Mouse (Mus musculus): Measurements from ENCODE around the gene Cfap44. TPM values are rescaled to one million over a fixed set of nuclear protein-coding genes. Genes with fewer than 3 reads are reported as not detected.

Cfap44 gene
- polyA plus RNA-seq, 1 experiment from 2014 or later, result 6.7 TPM

GRCm38 (mm10) chr16:44507027-44507929 lies 112.7 kb downstream of the Cfap44 start:
- Histone ChIP-seq H3K4me2 (replicated peaks; ENCODE audit: low read depth, low read length) (no peak overlapping the region), H3K4me3 (ENCODE audit: low read depth, low read length) (no peak overlapping the region), H3K9ac (ENCODE audit: low read depth, low read length) (no peak overlapping the region), H3K27me3 (ENCODE audit: control insufficient read depth, insufficient read depth, low read length) (no peaks in the 10 kb centered on the region), H3K4me1 (replicated peaks; ENCODE audit: control insufficient read depth, insufficient read depth, low read length) (no peaks in the 10 kb centered on the region), H3K36me3 (ENCODE audit: control insufficient read depth, insufficient read depth, low read length) (peaks cover 11% of the 10 kb centered on the region), H3K27ac (ENCODE audit: low read depth, low read length) (no peak overlapping the region; the same call in 1 of the 2 replicates), H3K9me3 (ENCODE audit: control insufficient read depth, low read length) (no peaks in the 10 kb centered on the region)
- 73% methylated on average over 10 of the region's 10 CpGs for WGBS
- DNase-seq (ENCODE audit: low spot score) (no peak), ATAC-seq (ENCODE audit: low FRiP score) (0 out of 2 replicates have a peak, but pooled peaks have one; percentile 23)

GRCm38 (mm10) chr16:44508025-44508424 lies 113.4 kb downstream of the Cfap44 start:
- Histone ChIP-seq H3K27ac (ENCODE audit: low read depth, low read length) (no peak overlapping the region), H3K27me3 (ENCODE audit: control insufficient read depth, insufficient read depth, low read length) (no peaks in the 10 kb centered on the region), H3K4me1 (replicated peaks; ENCODE audit: control insufficient read depth, insufficient read depth, low read length) (no peaks in the 10 kb centered on the region), H3K9ac (ENCODE audit: low read depth, low read length) (no peak overlapping the region), H3K4me2 (replicated peaks; ENCODE audit: low read depth, low read length) (no peak overlapping the region), H3K9me3 (ENCODE audit: control insufficient read depth, low read length) (no peaks in the 10 kb centered on the region), H3K4me3 (ENCODE audit: low read depth, low read length) (no peak overlapping the region), H3K36me3 (ENCODE audit: control insufficient read depth, insufficient read depth, low read length) (peaks cover 9% of the 10 kb centered on the region)
- no peak for DNase-seq (ENCODE audit: low spot score)
- 84% methylated on average over 5 of the region's 5 CpGs for WGBS
- no peak for ATAC-seq (ENCODE audit: low FRiP score)

GRCm38 (mm10) chr16:44508772-44509171 lies 114.2 kb downstream of the Cfap44 start:
- no peak overlapping the region for H3K9ac ChIP-seq (ENCODE audit: low read depth, low read length)
- H3K27ac ChIP-seq (ENCODE audit: low read depth, low read length), result no peak overlapping the region
- H3K4me2 ChIP-seq (replicated peaks; ENCODE audit: low read depth, low read length), result no peak overlapping the region
- no peak overlapping the region for H3K4me3 ChIP-seq (ENCODE audit: low read depth, low read length)
- no peaks in the 10 kb centered on the region for H3K27me3 ChIP-seq (ENCODE audit: control insufficient read depth, insufficient read depth, low read length)
- no peaks in the 10 kb centered on the region for H3K9me3 ChIP-seq (ENCODE audit: control insufficient read depth, low read length)
- ATAC-seq (ENCODE audit: low FRiP score), result no peak
- no peaks in the 10 kb centered on the region for H3K4me1 ChIP-seq (replicated peaks; ENCODE audit: control insufficient read depth, insufficient read depth, low read length)
- 89% methylated on average over 13 of the region's 13 CpGs for WGBS
- no peak for DNase-seq (ENCODE audit: low spot score)
- H3K36me3 ChIP-seq (ENCODE audit: control insufficient read depth, insufficient read depth, low read length), result 0 out of 2 replicates have a peak, but pooled peaks cover 4% of the 10 kb centered on the region

- Histone ChIP-seq H3K36me3 (ENCODE audit: control insufficient read depth, insufficient read depth, low read length) (0 out of 2 replicates have a peak, but pooled peaks cover 4% of the 10 kb centered on the region), H3K27ac (ENCODE audit: low read depth, low read length) (no peak overlapping the region), H3K4me1 (replicated peaks; ENCODE audit: control insufficient read depth, insufficient read depth, low read length) (no peaks in the 10 kb centered on the region), H3K9ac (ENCODE audit: low read depth, low read length) (no peak overlapping the region), H3K27me3 (ENCODE audit: control insufficient read depth, insufficient read depth, low read length) (no peaks in the 10 kb centered on the region), H3K9me3 (ENCODE audit: control insufficient read depth, low read length) (no peaks in the 10 kb centered on the region), H3K4me2 (replicated peaks; ENCODE audit: low read depth, low read length) (no peak overlapping the region), H3K4me3 (ENCODE audit: low read depth, low read length) (no peak overlapping the region)
- WGBS, result 82% methylated on average over 7 of the region's 7 CpGs
- no peak for DNase-seq (ENCODE audit: low spot score)
- no peak for ATAC-seq (ENCODE audit: low FRiP score)
Observed at GRCm38 (mm10) chr16:44509458-44510344, 115.1 kb downstream of the Cfap44 start.

GRCm38 (mm10) chr16:44510521-44511213 lies 116.1 kb downstream of the Cfap44 start:
- no peaks in the 10 kb centered on the region for H3K27me3 ChIP-seq (ENCODE audit: control insufficient read depth, insufficient read depth, low read length)
- no peaks in the 10 kb centered on the region for H3K9me3 ChIP-seq (ENCODE audit: control insufficient read depth, low read length)
- ATAC-seq (ENCODE audit: low FRiP score) (no peak), DNase-seq (ENCODE audit: low spot score) (no peak)
- H3K9ac ChIP-seq (ENCODE audit: low read depth, low read length), result no peak overlapping the region
- no peak overlapping the region for H3K4me2 ChIP-seq (replicated peaks; ENCODE audit: low read depth, low read length)
- 0 out of 2 replicates have a peak, but pooled peaks cover 4% of the 10 kb centered on the region for H3K36me3 ChIP-seq (ENCODE audit: control insufficient read depth, insufficient read depth, low read length)
- 76% methylated on average over 13 of the region's 13 CpGs for WGBS
- H3K27ac ChIP-seq (ENCODE audit: low read depth, low read length), result no peak overlapping the region
- no peaks in the 10 kb centered on the region for H3K4me1 ChIP-seq (replicated peaks; ENCODE audit: control insufficient read depth, insufficient read depth, low read length)
- H3K4me3 ChIP-seq (ENCODE audit: low read depth, low read length), result no peak overlapping the region

- H3K4me2 ChIP-seq (replicated peaks; ENCODE audit: low read depth, low read length), result no peak overlapping the region
- H3K27me3 ChIP-seq (ENCODE audit: control insufficient read depth, insufficient read depth, low read length), result no peaks in the 10 kb centered on the region
- H3K9ac ChIP-seq (ENCODE audit: low read depth, low read length), result no peak overlapping the region
- H3K4me1 ChIP-seq (replicated peaks; ENCODE audit: control insufficient read depth, insufficient read depth, low read length), result no peaks in the 10 kb centered on the region
- peaks cover 15% of the 10 kb centered on the region for H3K36me3 ChIP-seq (ENCODE audit: control insufficient read depth, insufficient read depth, low read length)
- no peak overlapping the region for H3K4me3 ChIP-seq (ENCODE audit: low read depth, low read length)
- H3K27ac ChIP-seq (ENCODE audit: low read depth, low read length), result no peak overlapping the region
- no peaks in the 10 kb centered on the region for H3K9me3 ChIP-seq (ENCODE audit: control insufficient read depth, low read length)
- WGBS, result 86% methylated on average over 6 of the region's 6 CpGs
- ATAC-seq (ENCODE audit: low FRiP score) (no peak), DNase-seq (ENCODE audit: low spot score) (no peak)
Observed at GRCm38 (mm10) chr16:44516498-44516897, 121.9 kb downstream of the Cfap44 start.

- DNase-seq (ENCODE audit: low spot score) (no peak), ATAC-seq (ENCODE audit: low FRiP score) (no peak)
- Histone ChIP-seq H3K4me3 (ENCODE audit: low read depth, low read length) (no peak overlapping the region), H3K27ac (ENCODE audit: low read depth, low read length) (no peak overlapping the region), H3K27me3 (ENCODE audit: control insufficient read depth, insufficient read depth, low read length) (no peaks in the 10 kb centered on the region), H3K36me3 (ENCODE audit: control insufficient read depth, insufficient read depth, low read length) (peaks cover 11% of the 10 kb centered on the region), H3K4me2 (replicated peaks; ENCODE audit: low read depth, low read length) (no peak overlapping the region), H3K9me3 (ENCODE audit: control insufficient read depth, low read length) (no peaks in the 10 kb centered on the region), H3K4me1 (replicated peaks; ENCODE audit: control insufficient read depth, insufficient read depth, low read length) (peaks cover 4% of the 10 kb centered on the region), H3K9ac (ENCODE audit: low read depth, low read length) (no peak overlapping the region)
- WGBS, result 83% methylated on average over 7 of the region's 7 CpGs
Observed at GRCm38 (mm10) chr16:44523595-44523994, 129.0 kb downstream of the Cfap44 start.

GRCm38 (mm10) chr16:44526044-44526443 lies 131.4 kb downstream of the Cfap44 start:
- ATAC-seq (ENCODE audit: low FRiP score), result no peak
- H3K9me3 ChIP-seq (ENCODE audit: control insufficient read depth, low read length), result no peaks in the 10 kb centered on the region
- H3K4me3 ChIP-seq (ENCODE audit: low read depth, low read length), result no peak overlapping the region
- peaks cover 6% of the 10 kb centered on the region for H3K4me1 ChIP-seq (replicated peaks; ENCODE audit: control insufficient read depth, insufficient read depth, low read length)
- H3K9ac ChIP-seq (ENCODE audit: low read depth, low read length), result no peak overlapping the region
- WGBS, result 100% methylated on average over 1 of the region's 1 CpGs
- no peak overlapping the region for H3K27ac ChIP-seq (ENCODE audit: low read depth, low read length)
- H3K36me3 ChIP-seq (ENCODE audit: control insufficient read depth, insufficient read depth, low read length), result peaks cover under 1% of the 10 kb centered on the region; the same call in 1 of the 2 replicates
- no peak overlapping the region for H3K4me2 ChIP-seq (replicated peaks; ENCODE audit: low read depth, low read length)
- DNase-seq (ENCODE audit: low spot score), result no peak
- no peaks in the 10 kb centered on the region for H3K27me3 ChIP-seq (ENCODE audit: control insufficient read depth, insufficient read depth, low read length)
